Mouse (Mus musculus) right cerebral cortex, postnatal 10 days (tissue): ENCODE data around the gene Oas1e.

ENCODE experiments used
- DNase-seq, 2 experiments: peaks; one replicate each; pipeline ENCODE4 v3.0.0; 2021; ENCODE audit warnings: low spot score in 2 of 2

Gene Oas1e

GRCm38 (mm10) chr5:120776801-120777200, 18.5 kb downstream of the Oas1e start:
- no peak for DNase-seq

GRCm38 (mm10) chr5:120775287-120775985, 19.9 kb downstream of the Oas1e start:
- no peak for DNase-seq

- no peak for DNase-seq
These were observed 25.9 kb downstream of the Oas1e start for GRCm38 (mm10) chr5:120769396-120769795.

GRCm38 (mm10) chr5:120765010-120765409, 30.3 kb downstream of the Oas1e start:
- no peak for DNase-seq

- peak in 1 of 2 experiments; percentile 44 for DNase-seq
These were observed 33.4 kb downstream of the Oas1e start for GRCm38 (mm10) chr5:120761901-120762300.

- no peak for DNase-seq
These were observed 41.1 kb downstream of the Oas1e start for GRCm38 (mm10) chr5:120754215-120754614.

GRCm38 (mm10) chr5:120752786-120753185, 42.5 kb downstream of the Oas1e start:
- no peak for DNase-seq

GRCm38 (mm10) chr5:120751206-120751605, 44.1 kb downstream of the Oas1e start:
- DNase-seq, result no peak

GRCm38 (mm10) chr5:120749688-120750087, 45.6 kb downstream of the Oas1e start, which contains the start of gene Oas2:
Oas2 (minus strand) TSS chr5:120749853.
- DNase-seq, result no peak

GRCm38 (mm10) chr5:120746451-120746850, 48.9 kb downstream of the Oas1e start:
- DNase-seq, result peak; percentile 60 to 75

- DNase-seq, result no peak
These were observed 53.2 kb downstream of the Oas1e start for GRCm38 (mm10) chr5:120742125-120742524.
